Mouse (Mus musculus) kidney, adult 2 months (tissue): Measurements from ENCODE around the gene Vat1l.

Source experiments
- CTCF ChIP-seq: fragments of 200-500 bp; conservative IDR thresholded peaks from 2 replicates; pipeline ENCODE4 v1.5.1; 2011; ENCODE audit warnings: low read depth, mild to moderate bottlenecking, control low read depth, low read length, moderate library complexity, mixed read lengths; ENCODE audit not compliant: insufficient read depth, insufficient read length
- POLR2A ChIP-seq: fragments of 200-500 bp; IDR thresholded peaks from one replicate; pipeline ENCODE4 v1.6.1; 2011; ENCODE audit warnings: low read depth, low read length, control low read depth

DNA sequence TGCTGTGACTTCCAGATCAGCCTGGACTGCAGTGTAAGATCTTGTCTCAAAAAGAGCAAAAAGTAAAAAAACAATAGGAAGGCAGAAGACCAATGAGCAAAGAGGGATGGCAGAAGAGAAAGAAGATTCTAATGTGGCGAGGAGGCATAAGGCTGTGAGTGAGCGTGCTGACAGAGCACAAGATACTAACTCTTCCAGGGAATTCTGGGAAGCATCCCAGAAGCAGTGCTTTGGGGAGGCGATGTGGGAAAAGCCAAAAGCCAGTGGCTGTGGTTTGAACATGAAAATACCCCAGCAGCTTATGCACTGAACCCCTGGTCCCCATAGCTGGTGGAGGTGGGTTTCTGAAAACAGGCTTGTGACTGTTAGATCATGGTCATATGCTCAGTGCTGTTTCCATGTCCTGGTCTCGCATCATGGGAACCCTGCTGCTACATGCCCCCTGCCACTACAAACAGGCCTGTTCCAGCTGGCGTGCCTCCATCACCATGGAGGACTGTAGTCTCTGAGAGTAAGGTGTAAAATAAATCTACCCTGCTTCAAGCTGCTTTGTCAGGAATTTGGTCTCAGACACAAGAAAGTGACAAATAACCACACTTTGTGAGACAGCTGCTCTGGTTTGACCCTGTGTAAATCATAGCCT, 54.4 kb downstream of the Vat1l start:
- no peak for TF ChIP-seq POLR2A
- TF ChIP-seq CTCF, result no peak
